Mouse (Mus musculus): ENCODE measurements around the gene Mical3.

GRCm38 (mm10) chr6:120913783-120914182 is 217.0 kb downstream of the Mical3 start:
- TF ChIP-seq CHD2 (IDR thresholded peaks at IDR 0.05; ENCODE audit: low read depth, low read length): no peak
- TF ChIP-seq ZNF384 (IDR thresholded peaks at IDR 0.05; ENCODE audit: low read depth, low read length): no peak
- TF ChIP-seq ZC3H11A (IDR thresholded peaks at IDR 0.05; ENCODE audit: borderline replicate concordance, low read depth, low read length): no peak
- TF ChIP-seq HCFC1 (IDR thresholded peaks at IDR 0.05; ENCODE audit: borderline replicate concordance, insufficient read depth, low read length): no peak

Data from ES-E14 (cell line).